Comparison of ENCODE assay signal across 8 mouse cellular contexts in the genomic region with DNA sequence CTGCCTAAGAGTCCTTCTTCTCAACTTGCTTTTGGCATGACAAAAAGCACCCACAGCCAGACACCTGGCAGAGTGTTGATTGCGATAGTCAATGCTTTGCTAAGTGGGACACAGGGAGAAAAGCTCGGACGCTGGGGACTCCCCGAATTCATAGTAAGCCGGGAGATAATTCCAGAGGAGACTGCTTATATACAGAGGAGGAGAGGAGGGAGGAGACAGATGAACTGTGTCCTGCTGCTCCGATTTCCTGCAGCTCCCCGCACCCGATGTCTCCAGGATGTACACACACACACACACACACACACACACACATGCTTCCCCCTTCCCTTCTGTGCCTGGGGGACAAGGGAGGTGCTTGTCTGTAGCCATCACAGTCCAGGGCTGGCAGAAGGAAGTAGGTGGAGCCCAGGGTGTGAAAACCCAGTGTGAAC. TPM values are rescaled to one million over a fixed set of nuclear protein-coding genes. Genes with fewer than 3 reads are reported as not detected.
A peak's percentile ranks its signal among the peaks of the same experiment; 100 is the strongest.
DNase-seq lines count a peak whose midpoint lies in the region; ATAC-seq and TF ChIP-seq lines count a peak whose summit lies in the region.

No protein-coding gene starts in this region.

- peak; percentile 66 to 82 for DNase-seq in lung, adult 18-20 months
- no peak for DNase-seq in lung, adult 2 months
- peak; percentile 61 for DNase-seq in gastrocnemius, postnatal 14 days
- DNase-seq in urinary bladder, postnatal 4 days (ENCODE audit: low spot score in 2 of 2): no peak

- no peak overlapping the region for H3K9ac ChIP-seq in hindbrain, embryonic 15.5 days
- no peak overlapping the region for H3K9ac ChIP-seq in liver, embryonic 16.5 days (ENCODE audit: low read depth, low read length)
- H3K9ac ChIP-seq in neural tube, embryonic 14.5 days (replicated peaks; ENCODE audit: low read depth, low read length): 0 out of 2 replicates have a peak overlapping the region, but pooled peaks have one; percentile 7

- TF ChIP-seq POLR2A in lung, adult 2 months (IDR thresholded peaks at IDR 0.05; ENCODE audit: borderline replicate concordance, extremely low read depth, low read depth, low read length): no peak; the same call in 1 of the 2 replicates

- WGBS in lung, adult 2 months: 14% methylated on average over 8 of the region's 8 CpGs
- 40% methylated on average over 8 of the region's 8 CpGs for WGBS in hindbrain, embryonic 15.5 days
- 15% methylated on average over 8 of the region's 8 CpGs for WGBS in liver, embryonic 16.5 days (ENCODE audit: insufficient replicate concordance)
- WGBS in neural tube, embryonic 14.5 days: 37% methylated on average over 7 of the region's 8 CpGs

- H3K27ac ChIP-seq in hindbrain, embryonic 15.5 days (replicated peaks): peak overlapping the region; percentile 54
- H3K27ac ChIP-seq in liver, embryonic 16.5 days (ENCODE audit: low read length): no peak overlapping the region
- H3K27ac ChIP-seq in neural tube, embryonic 14.5 days (ENCODE audit: low read depth, low read length): peak overlapping the region; percentile 63

- H3K4me1 ChIP-seq in lung, adult 2 months (ENCODE audit: control insufficient read depth, insufficient read depth, low read length): peaks cover 33% of the 10 kb centered on the region
- peaks cover 53% of the 10 kb centered on the region for H3K4me1 ChIP-seq in hindbrain, embryonic 15.5 days (replicated peaks)
- H3K4me1 ChIP-seq in liver, embryonic 16.5 days (ENCODE audit: control insufficient read depth, low read depth, low read length): no peaks in the 10 kb centered on the region
- H3K4me1 ChIP-seq in neural tube, embryonic 14.5 days (ENCODE audit: control insufficient read depth, insufficient read depth, low read length): peaks cover 39% of the 10 kb centered on the region

- H3K36me3 ChIP-seq in hindbrain, embryonic 15.5 days: no peaks in the 10 kb centered on the region
- H3K36me3 ChIP-seq in liver, embryonic 16.5 days (ENCODE audit: control insufficient read depth, insufficient read depth): no peaks in the 10 kb centered on the region
- no peaks in the 10 kb centered on the region for H3K36me3 ChIP-seq in neural tube, embryonic 14.5 days (ENCODE audit: control insufficient read depth, insufficient read depth, low read length)

- no peak overlapping the region for H3K4me3 ChIP-seq in lung, adult 2 months (replicated peaks; ENCODE audit: extremely low read depth, low read depth, low read length)
- H3K4me3 ChIP-seq in hindbrain, embryonic 15.5 days: no peak overlapping the region
- no peak overlapping the region for H3K4me3 ChIP-seq in liver, embryonic 16.5 days (ENCODE audit: low read depth, low read length)
- H3K4me3 ChIP-seq in neural tube, embryonic 14.5 days (ENCODE audit: low read depth, low read length): no peak overlapping the region

- no peak overlapping the region for H3K4me2 ChIP-seq in hindbrain, embryonic 15.5 days
- H3K4me2 ChIP-seq in liver, embryonic 16.5 days (ENCODE audit: low read depth, low read length): no peak overlapping the region
- no peak overlapping the region for H3K4me2 ChIP-seq in neural tube, embryonic 14.5 days (ENCODE audit: low read depth, low read length)

- H3K27me3 ChIP-seq in hindbrain, embryonic 15.5 days: no peaks in the 10 kb centered on the region
- H3K27me3 ChIP-seq in liver, embryonic 16.5 days (ENCODE audit: control insufficient read depth, insufficient read depth, low read depth, low read length): no peaks in the 10 kb centered on the region
- H3K27me3 ChIP-seq in neural tube, embryonic 14.5 days (ENCODE audit: control insufficient read depth, insufficient read depth, low read length): no peaks in the 10 kb centered on the region

- ATAC-seq in hindbrain, embryonic 15.5 days (ENCODE audit: low FRiP score, low read depth): peak; percentile 40; the same call in 1 of the 2 replicates
- peak; percentile 48 for ATAC-seq in liver, embryonic 16.5 days (ENCODE audit: low read depth)
- ATAC-seq in neural tube, embryonic 14.5 days (ENCODE audit: low read depth): no peak
- ATAC-seq in erythroid progenitor cell, adult 5-6 weeks (replicated peaks; ENCODE audit: low FRiP score, poor library complexity, severe bottlenecking): no peak

- TF ChIP-seq CTCF in lung, adult 2 months (IDR thresholded peaks at IDR 0.05; ENCODE audit: insufficient read depth, low read length): no peak

- intact Hi-C loops in gastrocnemius, postnatal 14 days (cut with DNase I; ENCODE audit: low total_unique reads): loop anchor here (5.0 kb wide), 1 partner anchor 37 kb away; no protein-coding TSS in a partner anchor

- H3K9me3 ChIP-seq in hindbrain, embryonic 15.5 days: no peaks in the 10 kb centered on the region
- H3K9me3 ChIP-seq in liver, embryonic 16.5 days (replicated peaks; ENCODE audit: control insufficient read depth, low read length): no peaks in the 10 kb centered on the region
- no peaks in the 10 kb centered on the region for H3K9me3 ChIP-seq in neural tube, embryonic 14.5 days (ENCODE audit: control insufficient read depth, low read length)

RNA-seq across cellular contexts. Expression of a gene that starts 17.0 kb away (rescaled TPM):
- 40.7 and 42.9 TPM in 2 replicates for polyA plus RNA-seq in lung, adult 2 months (2012; rRNA removed)
- total RNA-seq in gastrocnemius, postnatal 14 days (2021): 10 to 100 TPM; 48.5 to 50.0 TPM
- 46.3 and 49.7 TPM in 2 replicates for polyA plus RNA-seq in hindbrain, embryonic 15.5 days (2015; fragmentation: Nextera tagmentation; extraction: Ambion mirVana)
- polyA plus RNA-seq in liver, embryonic 16.5 days (2015; fragmentation: Nextera tagmentation; extraction: Ambion mirVana): 0.33 and 0.57 TPM in 2 replicates
- polyA plus RNA-seq in neural tube, embryonic 14.5 days (2014; fragmentation: Nextera tagmentation; extraction: Ambion mirVana): 34.0 and 38.3 TPM in 2 replicates
- total RNA-seq in erythroid progenitor cell, adult 5-6 weeks (2015; ENCODE audit: low replicate concordance): 0.84 TPM in 1 of 2 replicates, not detected in the other
- 0.39 TPM in 1 of 2 replicates, not detected in the other for total RNA-seq in erythroid progenitor cell, adult 5-6 weeks (2017; ENCODE audit: low replicate concordance)

RNA-seq across cellular contexts. Expression of a gene that starts 46.8 kb away (rescaled TPM):
- polyA plus RNA-seq in lung, adult 2 months (2012; rRNA removed): 22.4 and 26.5 TPM in 2 replicates
- 10 to 100 TPM; 39.2 to 43.5 TPM for total RNA-seq in gastrocnemius, postnatal 14 days (2021)
- polyA plus RNA-seq in hindbrain, embryonic 15.5 days (2015; fragmentation: Nextera tagmentation; extraction: Ambion mirVana): 41.8 and 43.9 TPM in 2 replicates
- 7.3 and 7.7 TPM in 2 replicates for polyA plus RNA-seq in liver, embryonic 16.5 days (2015; fragmentation: Nextera tagmentation; extraction: Ambion mirVana)
- 50.2 and 53.5 TPM in 2 replicates for polyA plus RNA-seq in neural tube, embryonic 14.5 days (2014; fragmentation: Nextera tagmentation; extraction: Ambion mirVana)
- total RNA-seq in erythroid progenitor cell, adult 5-6 weeks (2015; ENCODE audit: low replicate concordance): 29.6 and 37.3 TPM in 2 replicates
- total RNA-seq in erythroid progenitor cell, adult 5-6 weeks (2017; ENCODE audit: low replicate concordance): 16.3 and 17.8 TPM in 2 replicates

Comparison
In these comparisons a context has a peak if more than half of its experiments do, and no peak if none do; other contexts are left out.
1. DNase-seq: peak in lung, adult 18-20 months (2 of 2) and gastrocnemius, postnatal 14 days (single experiment); none in lung, adult 2 months (single experiment) and urinary bladder, postnatal 4 days (0 of 2).
2. ATAC-seq: peak in hindbrain, embryonic 15.5 days (single experiment) and liver, embryonic 16.5 days (single experiment); none in neural tube, embryonic 14.5 days (single experiment) and erythroid progenitor cell, adult 5-6 weeks (single experiment).
3. RNA of a gene that starts 17.0 kb away (polyA plus RNA-seq): 46.3 to 49.7 TPM in hindbrain, embryonic 15.5 days, 40.7 to 42.9 TPM in lung, adult 2 months and 34.0 to 38.3 TPM in neural tube, embryonic 14.5 days; 0.33 to 0.57 TPM in liver, embryonic 16.5 days; every median in the first group is over 10 times any median in the second.